Mouse (Mus musculus) megakaryocyte-erythroid progenitor cell, adult 5-6 weeks (primary cell): ENCODE results near the gene Nol4l. TPM values are rescaled to one million over a fixed set of nuclear protein-coding genes. Genes with fewer than 3 reads are reported as not detected.

ENCODE experiments used
- ATAC-seq: replicated peaks from 2 replicates; pipeline ENCODE4 v1.8.0; 2016; ENCODE audit warnings: mild to moderate bottlenecking, inconsistent platforms; ENCODE audit not compliant: severe bottlenecking, poor library complexity, low FRiP score, low TSS enrichment
- total RNA-seq, 2 experiments: library from RNA; stranded (forward) in 1 of 2; stranded (reverse) in 1 of 2; fragments of 200-1000, 215-1000 nt in 1 of 2; fragments of >200 nt in 1 of 2; fragmentation: Nextera tagmentation in 1 of 2; gene quantifications; 2 replicates each; pipeline ENCODE4 v1.2.3; 2014 to 2017

Gene Nol4l
- total RNA-seq, 2 experiments from 2014 or later = 10.4 to 13.3 TPM

DNA sequence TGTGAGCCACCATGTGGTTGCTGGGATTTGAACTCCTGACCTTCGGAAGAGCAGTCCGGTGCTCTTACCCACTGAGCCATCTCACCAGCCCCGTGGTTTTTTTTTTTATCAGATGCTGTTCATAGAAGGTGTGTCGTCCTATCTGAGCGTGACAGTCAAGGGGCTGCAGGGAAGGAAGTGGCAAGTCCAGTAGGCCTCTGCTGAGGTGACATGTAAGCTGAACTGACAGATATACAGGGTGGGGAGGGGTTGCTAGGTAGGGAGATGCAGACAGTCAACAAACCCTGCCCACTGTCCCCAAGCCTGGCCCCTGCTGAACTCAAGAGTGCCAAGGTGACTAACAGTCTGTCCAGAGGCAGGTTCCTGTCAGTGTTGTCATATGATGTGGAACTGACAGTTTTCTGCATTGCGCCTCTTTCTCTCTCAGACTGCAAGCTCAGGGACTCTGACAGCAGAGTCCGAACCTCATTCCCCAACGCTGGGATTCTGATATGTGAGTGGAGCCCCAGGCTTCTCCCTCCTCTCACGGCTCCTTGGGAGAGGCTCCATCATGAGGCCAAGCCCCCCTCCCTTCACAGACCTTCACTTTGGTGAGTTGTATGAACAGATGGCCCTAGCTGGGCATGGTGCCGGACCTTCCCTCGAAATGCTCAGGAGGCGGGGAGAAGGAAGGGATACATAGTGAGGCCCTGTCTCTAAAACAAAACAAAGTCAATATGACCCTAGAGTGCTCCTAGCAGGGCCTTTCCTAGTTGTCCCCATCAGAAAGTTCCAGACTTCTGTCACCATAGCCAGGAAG is 75.6 kb downstream of the Nol4l start:
- peak; percentile 67 for ATAC-seq

DNA sequence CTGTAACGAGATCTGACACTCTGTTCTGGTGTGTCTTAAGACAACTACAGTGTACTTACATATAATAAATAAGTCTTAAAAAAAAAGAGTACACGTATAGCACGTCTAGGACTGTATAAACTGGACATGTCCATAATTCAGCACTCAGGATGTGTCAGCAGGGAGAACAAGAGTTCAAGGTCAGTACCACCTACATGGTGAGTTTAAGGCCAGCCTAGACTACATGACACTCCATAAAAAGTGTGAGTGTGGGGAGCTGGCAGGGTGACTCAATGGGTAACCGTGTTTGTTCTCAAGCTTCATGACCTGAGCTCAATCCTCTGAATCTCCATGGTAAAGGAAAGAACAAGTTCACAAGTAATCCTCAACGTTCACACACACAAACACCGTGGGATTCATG is 81.3 kb downstream of the Nol4l start:
- no peak for ATAC-seq

GRCm38 (mm10) chr2:153447719-153448118 is 82.1 kb downstream of the Nol4l start:
- no peak for ATAC-seq

DNA sequence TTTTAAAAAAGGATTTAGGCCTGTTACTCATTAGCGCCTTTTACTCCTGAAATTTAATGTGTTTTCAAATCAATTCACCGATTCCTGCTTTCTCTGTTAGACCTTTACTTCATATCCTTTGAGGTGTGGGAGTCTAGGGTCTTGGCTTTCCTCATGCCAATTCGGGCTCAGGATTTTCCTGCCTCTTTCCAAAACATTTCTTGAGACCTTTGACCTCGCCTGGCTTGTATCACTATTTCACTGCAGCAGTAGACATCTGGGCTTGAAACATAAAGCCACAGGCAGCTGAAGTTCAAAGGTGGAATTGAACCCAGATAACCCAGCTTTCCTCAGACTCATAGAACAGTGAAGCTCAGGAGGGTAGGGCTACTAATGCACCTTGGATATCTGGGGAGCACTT is 83.3 kb downstream of the Nol4l start:
- no peak for ATAC-seq

DNA sequence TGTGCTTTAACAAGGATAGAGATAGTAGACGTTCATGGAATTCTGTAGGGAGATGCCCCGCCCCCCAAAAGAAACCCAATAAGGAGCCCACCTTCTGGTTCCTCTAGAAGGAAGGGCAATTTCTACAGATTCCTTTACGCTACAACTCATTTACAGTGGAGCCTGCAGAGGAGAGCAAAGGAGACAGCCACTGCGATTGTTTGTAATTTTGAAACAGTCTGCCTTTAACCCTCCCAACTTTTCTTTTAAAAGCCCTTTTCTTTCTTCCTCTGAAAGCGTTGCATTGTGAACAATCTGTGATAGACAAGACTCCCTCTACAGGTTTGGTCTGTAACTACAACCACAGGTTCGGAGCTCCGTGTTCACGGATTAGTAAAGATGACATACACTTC is 83.8 kb downstream of the Nol4l start:
- ATAC-seq = peak; percentile 54; the same call in 1 of the 2 replicates

DNA sequence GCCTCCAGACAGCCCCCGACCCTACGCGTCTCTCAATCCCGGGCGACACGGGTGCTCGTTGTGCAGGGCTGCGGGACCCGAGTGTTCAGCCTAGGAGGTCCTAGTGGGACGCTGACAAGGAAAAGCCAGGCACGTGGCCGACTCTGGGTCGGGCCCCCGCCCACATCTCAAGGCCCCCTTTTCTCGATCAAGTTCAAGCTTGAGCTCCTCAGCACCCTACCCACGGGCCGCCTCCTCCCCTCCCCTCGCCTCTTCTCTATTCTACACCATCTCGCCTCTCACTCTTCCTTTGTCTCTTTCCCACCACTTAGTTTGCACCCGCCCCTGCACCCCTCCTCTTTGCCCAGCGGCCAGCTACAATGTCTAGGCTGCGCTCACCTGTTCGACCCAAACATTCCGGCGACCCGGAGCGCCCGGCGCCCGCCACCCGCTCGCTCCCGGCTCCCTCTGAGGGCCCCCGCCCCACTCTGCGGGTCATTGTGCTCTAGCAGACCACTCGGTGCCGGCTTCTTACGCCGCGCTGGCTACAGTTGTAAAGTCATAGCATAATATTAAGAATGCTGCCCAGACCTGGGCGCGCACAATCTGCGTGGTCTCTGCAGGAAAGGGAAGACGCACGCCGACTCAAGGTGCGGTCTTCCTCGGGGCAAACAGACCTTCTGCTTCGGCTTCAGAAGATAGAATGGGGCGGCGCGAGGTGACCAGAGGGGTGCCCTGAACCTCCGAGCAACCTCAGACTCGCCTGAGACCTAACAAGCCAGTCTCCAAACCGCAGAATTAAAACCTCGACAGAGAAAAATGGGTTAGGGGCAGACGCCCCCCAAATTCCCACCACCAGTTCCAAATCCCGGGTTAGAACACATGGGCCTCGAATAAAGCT is 84.4 kb downstream of the Nol4l start:
- 0 out of 2 replicates have a peak, but pooled peaks have one; percentile 14 for ATAC-seq

GRCm38 (mm10) chr2:153444254-153445136 is 85.3 kb downstream of the Nol4l start:
- ATAC-seq = peak; percentile 51

- peak; percentile 9; the same call in 1 of the 2 replicates for ATAC-seq
These were observed 86.1 kb downstream of the Nol4l start for GRCm38 (mm10) chr2:153443434-153444240.

DNA sequence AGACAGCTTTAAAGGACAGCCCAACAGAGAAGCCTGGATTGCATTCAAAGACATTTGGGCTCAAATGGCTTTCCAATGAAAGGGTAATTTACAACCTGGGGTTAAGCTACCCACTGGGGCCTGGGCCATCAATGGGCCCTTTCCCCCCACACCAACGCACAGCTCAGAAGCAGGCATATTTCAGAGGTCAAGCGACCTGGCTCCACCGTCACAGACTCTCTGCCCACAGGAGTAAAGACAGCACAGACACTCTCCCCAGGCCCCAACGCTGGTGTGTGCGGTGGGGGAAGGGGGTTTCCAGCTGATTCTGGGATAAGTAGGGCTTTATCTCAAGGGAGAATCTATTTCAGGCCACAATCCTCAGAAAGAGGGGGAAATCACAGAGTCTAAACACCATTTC is 87.1 kb downstream of the Nol4l start:
- no peak for ATAC-seq

- ATAC-seq = no peak
These were observed 88.5 kb downstream of the Nol4l start for GRCm38 (mm10) chr2:153441228-153441627.

DNA sequence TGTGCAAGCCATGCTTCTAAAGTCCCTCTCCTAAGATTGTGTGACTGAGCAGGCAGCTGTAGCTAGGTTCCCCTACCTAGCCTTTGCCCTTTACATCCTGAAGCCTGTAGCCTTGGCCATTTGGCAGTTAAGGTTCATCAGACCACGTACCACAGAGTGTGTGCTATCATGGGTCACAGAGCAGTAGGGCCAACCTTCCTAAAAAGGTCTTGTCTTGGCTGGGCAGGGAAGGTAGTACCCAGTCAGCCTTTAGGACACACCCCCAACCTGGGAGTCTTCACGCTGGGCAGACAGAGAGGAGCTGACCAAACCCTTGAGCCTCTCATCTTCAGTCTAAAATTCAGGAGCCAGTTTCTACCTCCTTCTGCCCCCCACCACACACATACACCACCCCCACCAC is 89.0 kb downstream of the Nol4l start:
- ATAC-seq = no peak

- no peak for ATAC-seq
These were observed 92.5 kb downstream of the Nol4l start for GRCm38 (mm10) chr2:153437306-153437659.

DNA sequence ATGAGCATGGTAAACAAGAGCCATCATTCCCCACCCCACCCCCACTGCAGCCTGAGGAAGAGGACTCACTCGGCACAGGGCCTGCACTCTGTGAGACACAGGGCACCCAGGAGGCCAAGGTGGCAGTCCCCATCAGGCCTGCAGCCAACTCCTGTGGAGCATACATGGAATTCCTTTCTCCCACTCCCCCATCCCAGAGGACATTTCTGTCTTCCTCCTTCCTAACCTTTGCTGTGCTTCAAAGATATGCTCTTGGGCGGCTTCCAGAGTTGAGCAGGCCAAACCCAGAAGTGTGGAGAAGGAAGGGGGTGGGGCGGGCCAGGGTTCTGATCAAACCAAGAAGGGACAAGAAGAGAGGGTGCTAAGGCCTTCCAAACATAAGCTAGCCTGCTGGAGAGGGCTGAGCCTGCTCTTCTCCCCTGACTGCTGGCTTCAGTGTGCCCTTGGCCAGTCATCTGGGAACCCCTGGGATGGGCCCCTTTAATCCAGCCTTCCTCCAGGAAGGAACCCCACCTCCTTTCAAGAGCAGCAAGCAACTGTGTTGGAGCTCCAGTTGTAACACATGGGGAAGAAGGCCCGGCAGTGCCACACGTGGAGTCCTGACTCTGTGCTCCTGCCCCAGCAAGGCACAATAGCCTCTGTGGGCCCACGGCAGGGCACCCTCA is 93.0 kb downstream of the Nol4l start:
- ATAC-seq = no peak

GRCm38 (mm10) chr2:153434880-153435831 is 94.6 kb downstream of the Nol4l start:
- ATAC-seq = no peak

DNA sequence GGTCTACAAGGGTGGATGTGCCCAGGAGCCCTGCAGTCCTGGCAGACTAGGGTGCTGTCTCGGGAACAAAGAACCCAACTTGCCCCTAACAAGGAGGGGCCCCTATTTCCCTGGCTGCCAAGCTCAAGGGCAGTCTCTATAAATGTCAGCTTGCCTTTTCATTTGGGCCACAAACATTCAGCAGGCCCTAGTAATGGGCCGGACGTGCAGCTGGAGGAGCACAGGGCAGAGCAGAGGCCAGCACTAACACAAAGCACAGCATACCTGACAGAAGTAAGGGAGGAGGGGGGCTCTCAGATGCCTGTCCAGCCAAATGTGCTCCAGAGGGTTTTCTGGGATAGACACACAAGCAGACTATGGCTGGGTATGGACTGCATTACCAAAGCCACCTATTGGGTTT is 95.9 kb downstream of the Nol4l start:
- ATAC-seq = no peak

GRCm38 (mm10) chr2:153432492-153432891 is 97.3 kb downstream of the Nol4l start:
- no peak for ATAC-seq

- ATAC-seq = no peak
These were observed 99.2 kb downstream of the Nol4l start for GRCm38 (mm10) chr2:153430571-153430970.
